Mouse (Mus musculus): ENCODE results near the gene Spock1. TPM values are rescaled to one million over a fixed set of nuclear protein-coding genes. Genes with fewer than 3 reads are reported as not detected.

The Spock1 gene
- polyA plus RNA-seq, 1 experiment from 2014 or later = 1.2 TPM

GRCm38 (mm10) chr13:57856311-57856853 is 51.8 kb downstream of the Spock1 start:
- Histone ChIP-seq H3K4me1 (peaks cover 8% of the 10 kb centered on the region), H3K36me3 (replicated peaks) (no peaks in the 10 kb centered on the region), H3K27ac (no peak overlapping the region), H3K27me3 (ENCODE audit: poor library complexity, severe bottlenecking) (no peaks in the 10 kb centered on the region), H3K9me3 (no peaks in the 10 kb centered on the region), H3K4me3 (no peak overlapping the region)
- 88% methylated on average over 10 of the region's 10 CpGs for WGBS
- DNase-seq (ENCODE audit: extremely low spot score, low spot score) = no peak

- no peak overlapping the region for H3K27ac ChIP-seq
- H3K27me3 ChIP-seq (ENCODE audit: poor library complexity, severe bottlenecking) = no peaks in the 10 kb centered on the region
- DNase-seq (ENCODE audit: extremely low spot score, low spot score) = no peak
- peaks cover 8% of the 10 kb centered on the region for H3K4me1 ChIP-seq
- H3K36me3 ChIP-seq (replicated peaks) = no peaks in the 10 kb centered on the region
- H3K9me3 ChIP-seq = no peaks in the 10 kb centered on the region
- 77% methylated on average over 4 of the region's 4 CpGs for WGBS
- H3K4me3 ChIP-seq = no peak overlapping the region
Observed at GRCm38 (mm10) chr13:57855766-57856165, 52.4 kb downstream of the Spock1 start.

GRCm38 (mm10) chr13:57854416-57854815 is 53.7 kb downstream of the Spock1 start:
- no peak for DNase-seq (ENCODE audit: extremely low spot score, low spot score)
- H3K27ac ChIP-seq = no peak overlapping the region
- H3K27me3 ChIP-seq (ENCODE audit: poor library complexity, severe bottlenecking) = no peaks in the 10 kb centered on the region
- no peaks in the 10 kb centered on the region for H3K36me3 ChIP-seq (replicated peaks)
- no peak overlapping the region for H3K4me3 ChIP-seq
- peaks cover 8% of the 10 kb centered on the region for H3K4me1 ChIP-seq
- 85% methylated on average over 8 of the region's 8 CpGs for WGBS
- H3K9me3 ChIP-seq = no peaks in the 10 kb centered on the region

GRCm38 (mm10) chr13:57853621-57854020 is 54.5 kb downstream of the Spock1 start:
- H3K4me3 ChIP-seq = no peak overlapping the region

GRCm38 (mm10) chr13:57853156-57853555 is 55.0 kb downstream of the Spock1 start:
- H3K27ac ChIP-seq = no peak overlapping the region
- H3K9me3 ChIP-seq = no peaks in the 10 kb centered on the region
- H3K27me3 ChIP-seq (ENCODE audit: poor library complexity, severe bottlenecking) = no peaks in the 10 kb centered on the region
- DNase-seq (ENCODE audit: extremely low spot score, low spot score) = no peak
- WGBS = 89% methylated on average over 10 of the region's 10 CpGs
- H3K36me3 ChIP-seq (replicated peaks) = no peaks in the 10 kb centered on the region
- H3K4me1 ChIP-seq = 0 out of 2 replicates have a peak, but pooled peaks cover under 1% of the 10 kb centered on the region
- H3K4me3 ChIP-seq = no peak overlapping the region

More at GRCm38 (mm10) chr13:57853621-57854020, 54.5 kb downstream of the Spock1 start:
- H3K27me3 ChIP-seq (ENCODE audit: poor library complexity, severe bottlenecking) = no peaks in the 10 kb centered on the region
- DNase-seq (ENCODE audit: extremely low spot score, low spot score) = no peak
- 76% methylated on average over 1 of the region's 1 CpGs for WGBS
- peaks cover 5% of the 10 kb centered on the region for H3K4me1 ChIP-seq
- H3K36me3 ChIP-seq (replicated peaks) = no peaks in the 10 kb centered on the region
- no peak overlapping the region for H3K27ac ChIP-seq
- H3K9me3 ChIP-seq = no peaks in the 10 kb centered on the region

- H3K27ac ChIP-seq = no peak overlapping the region
- H3K9me3 ChIP-seq = no peaks in the 10 kb centered on the region
- DNase-seq (ENCODE audit: extremely low spot score, low spot score) = no peak
- H3K4me3 ChIP-seq = no peak overlapping the region
- H3K4me1 ChIP-seq = no peaks in the 10 kb centered on the region
- H3K36me3 ChIP-seq (replicated peaks) = no peaks in the 10 kb centered on the region
- WGBS = 95% methylated on average over 1 of the region's 1 CpGs
- no peaks in the 10 kb centered on the region for H3K27me3 ChIP-seq (ENCODE audit: poor library complexity, severe bottlenecking)
Observed at GRCm38 (mm10) chr13:57848931-57849330, 59.2 kb downstream of the Spock1 start.

GRCm38 (mm10) chr13:57847101-57847500 is 61.0 kb downstream of the Spock1 start:
- WGBS = 91% methylated on average over 4 of the region's 4 CpGs

GRCm38 (mm10) chr13:57846468-57846867 is 61.7 kb downstream of the Spock1 start:
- no peak for DNase-seq (ENCODE audit: extremely low spot score, low spot score)
- 88% methylated on average over 9 of the region's 9 CpGs for WGBS

More at GRCm38 (mm10) chr13:57847101-57847500, 61.0 kb downstream of the Spock1 start:
- Histone ChIP-seq H3K27me3 (ENCODE audit: poor library complexity, severe bottlenecking) (no peaks in the 10 kb centered on the region), H3K4me1 (no peaks in the 10 kb centered on the region), H3K27ac (no peak overlapping the region), H3K9me3 (no peaks in the 10 kb centered on the region), H3K4me3 (no peak overlapping the region), H3K36me3 (replicated peaks) (no peaks in the 10 kb centered on the region)
- no peak for DNase-seq (ENCODE audit: extremely low spot score, low spot score)

GRCm38 (mm10) chr13:57841141-57841848 is 66.8 kb downstream of the Spock1 start:
- no peaks in the 10 kb centered on the region for H3K27me3 ChIP-seq (ENCODE audit: poor library complexity, severe bottlenecking)
- H3K4me1 ChIP-seq = peaks cover 9% of the 10 kb centered on the region; the same call in 1 of the 2 replicates
- no peak overlapping the region for H3K4me3 ChIP-seq
- 91% methylated on average over 5 of the region's 5 CpGs for WGBS
- H3K27ac ChIP-seq = no peak overlapping the region
- H3K9me3 ChIP-seq = no peaks in the 10 kb centered on the region
- DNase-seq (ENCODE audit: extremely low spot score, low spot score) = no peak
- H3K36me3 ChIP-seq (replicated peaks) = no peaks in the 10 kb centered on the region

More at GRCm38 (mm10) chr13:57846468-57846867, 61.7 kb downstream of the Spock1 start:
- no peak overlapping the region for H3K4me3 ChIP-seq
- no peaks in the 10 kb centered on the region for H3K36me3 ChIP-seq (replicated peaks)
- no peaks in the 10 kb centered on the region for H3K4me1 ChIP-seq
- no peak overlapping the region for H3K27ac ChIP-seq
- H3K9me3 ChIP-seq = no peaks in the 10 kb centered on the region
- no peaks in the 10 kb centered on the region for H3K27me3 ChIP-seq (ENCODE audit: poor library complexity, severe bottlenecking)

- Histone ChIP-seq H3K9me3 (peaks cover 8% of the 10 kb centered on the region), H3K36me3 (replicated peaks) (no peaks in the 10 kb centered on the region)
Observed at GRCm38 (mm10) chr13:57837691-57838437, 70.3 kb downstream of the Spock1 start.

GRCm38 (mm10) chr13:57831374-57832163 is 76.6 kb downstream of the Spock1 start:
- H3K36me3 ChIP-seq (replicated peaks) = no peaks in the 10 kb centered on the region

More at GRCm38 (mm10) chr13:57837691-57838437, 70.3 kb downstream of the Spock1 start:
- Histone ChIP-seq H3K4me3 (no peak overlapping the region), H3K4me1 (peaks cover 9% of the 10 kb centered on the region; the same call in 1 of the 2 replicates), H3K27ac (no peak overlapping the region), H3K27me3 (ENCODE audit: poor library complexity, severe bottlenecking) (no peaks in the 10 kb centered on the region)
- no peak for DNase-seq (ENCODE audit: extremely low spot score, low spot score)
- WGBS = 81% methylated on average over 5 of the region's 5 CpGs

GRCm38 (mm10) chr13:57830896-57831295 is 77.2 kb downstream of the Spock1 start:
- Histone ChIP-seq H3K36me3 (replicated peaks) (no peaks in the 10 kb centered on the region), H3K4me1 (no peaks in the 10 kb centered on the region), H3K4me3 (no peak overlapping the region), H3K27ac (no peak overlapping the region), H3K9me3 (peaks cover 10% of the 10 kb centered on the region), H3K27me3 (ENCODE audit: poor library complexity, severe bottlenecking) (no peaks in the 10 kb centered on the region)
- DNase-seq (ENCODE audit: extremely low spot score, low spot score) = no peak
- WGBS = 91% methylated on average over 7 of the region's 7 CpGs

More at GRCm38 (mm10) chr13:57831374-57832163, 76.6 kb downstream of the Spock1 start:
- Histone ChIP-seq H3K27ac (no peak overlapping the region), H3K4me3 (no peak overlapping the region), H3K27me3 (ENCODE audit: poor library complexity, severe bottlenecking) (no peaks in the 10 kb centered on the region), H3K9me3 (peaks cover 10% of the 10 kb centered on the region), H3K4me1 (no peaks in the 10 kb centered on the region)
- 84% methylated on average over 11 of the region's 11 CpGs for WGBS
- no peak for DNase-seq (ENCODE audit: extremely low spot score, low spot score)

All from forebrain, embryonic 10.5 days (tissue).